Mouse (Mus musculus): ENCODE results near the gene Prrx2. TPM values are rescaled to one million over a fixed set of nuclear protein-coding genes. Genes with fewer than 3 reads are reported as not detected.

Gene Prrx2
- polyA plus RNA-seq, 1 experiment from 2014 or later, result 1.9 TPM

DNA sequence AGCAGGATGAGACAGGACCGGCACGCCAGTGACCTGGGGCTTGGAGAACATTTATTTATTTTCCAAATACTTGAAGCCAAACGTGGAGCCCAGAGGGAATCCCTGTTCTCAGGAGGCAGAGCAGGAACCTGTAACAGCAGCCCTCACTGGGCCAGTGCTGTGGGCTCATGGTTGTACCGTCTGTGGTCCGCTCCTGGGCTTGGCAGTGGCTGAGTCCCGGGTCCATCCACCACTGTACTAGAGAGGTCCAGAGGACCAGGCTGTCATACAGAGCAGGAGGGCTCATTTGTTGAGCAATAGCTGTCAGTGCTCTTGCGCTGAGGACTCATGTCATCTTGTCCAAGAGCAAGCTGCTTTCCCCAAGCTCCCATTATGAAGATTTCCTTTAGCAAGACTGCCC, 40.3 kb downstream of the Prrx2 start:
- no peaks in the 10 kb centered on the region for H3K36me3 ChIP-seq (ENCODE audit: control insufficient read depth, insufficient read depth, low read length)
- WGBS, result 68% methylated on average over 7 of the region's 7 CpGs
- H3K9me3 ChIP-seq (ENCODE audit: control insufficient read depth, low read length), result no peaks in the 10 kb centered on the region
- H3K4me1 ChIP-seq (ENCODE audit: control insufficient read depth, insufficient read depth, low read length), result no peaks in the 10 kb centered on the region
- no peak for ATAC-seq
- H3K27me3 ChIP-seq (replicated peaks; ENCODE audit: control insufficient read depth, insufficient read depth, low read length), result 0 out of 2 replicates have a peak, but pooled peaks cover 2% of the 10 kb centered on the region
- H3K4me3 ChIP-seq (ENCODE audit: low read length), result no peak overlapping the region
- H3K9ac ChIP-seq (ENCODE audit: low read depth, low read length), result no peak overlapping the region
- H3K4me2 ChIP-seq (ENCODE audit: low read depth, low read length), result no peak overlapping the region
- no peak overlapping the region for H3K27ac ChIP-seq (ENCODE audit: low read length)

DNA sequence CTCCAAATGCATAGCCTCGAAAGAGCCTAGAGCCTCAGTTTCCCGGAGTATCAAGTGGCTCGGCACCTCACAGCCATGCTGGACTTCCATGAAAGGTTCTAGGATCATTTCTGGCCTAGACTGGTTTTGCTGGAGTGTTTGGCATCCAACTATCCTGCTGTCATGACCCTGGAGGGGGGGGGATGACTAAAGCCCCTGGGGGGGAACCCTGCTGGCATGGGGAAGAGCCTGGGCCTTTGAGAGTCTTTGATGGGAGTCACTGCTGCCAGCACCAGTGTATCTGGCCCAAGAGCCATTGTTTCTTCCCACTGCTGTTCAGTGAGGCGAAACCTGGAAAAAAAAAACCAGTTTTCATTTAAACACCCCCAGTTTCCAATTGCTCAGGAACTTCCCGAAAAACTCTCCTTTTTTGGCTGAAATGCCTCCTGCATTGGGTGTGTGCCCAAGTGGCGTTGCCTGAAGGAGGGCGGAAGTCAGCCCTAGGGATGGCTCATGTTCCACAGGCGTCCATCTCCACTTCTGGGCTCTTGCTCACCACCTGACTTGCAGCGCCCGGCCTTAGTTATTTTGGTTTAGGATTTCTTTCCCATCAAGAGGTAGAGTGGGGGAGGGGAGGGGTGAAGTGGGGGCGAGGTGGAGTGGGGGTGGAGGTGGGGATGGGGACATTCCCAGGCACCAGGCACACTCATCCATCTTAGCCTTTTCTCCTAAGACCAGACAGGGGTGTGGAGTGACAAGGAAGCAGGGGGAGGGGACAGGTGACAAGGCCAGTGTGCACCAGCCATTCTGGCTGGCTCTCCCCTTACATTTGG, 41.1 kb downstream of the Prrx2 start:
- Histone ChIP-seq H3K27ac (ENCODE audit: low read length) (no peak overlapping the region), H3K4me2 (ENCODE audit: low read depth, low read length) (no peak overlapping the region), H3K36me3 (ENCODE audit: control insufficient read depth, insufficient read depth, low read length) (no peaks in the 10 kb centered on the region), H3K4me3 (ENCODE audit: low read length) (no peak overlapping the region), H3K9ac (ENCODE audit: low read depth, low read length) (no peak overlapping the region), H3K27me3 (replicated peaks; ENCODE audit: control insufficient read depth, insufficient read depth, low read length) (0 out of 2 replicates have a peak, but pooled peaks cover 2% of the 10 kb centered on the region), H3K4me1 (ENCODE audit: control insufficient read depth, insufficient read depth, low read length) (no peaks in the 10 kb centered on the region), H3K9me3 (ENCODE audit: control insufficient read depth, low read length) (no peaks in the 10 kb centered on the region)
- ATAC-seq, result no peak
- 58% methylated on average over 11 of the region's 11 CpGs for WGBS

- Histone ChIP-seq H3K9ac (ENCODE audit: low read depth, low read length) (no peak overlapping the region), H3K4me1 (ENCODE audit: control insufficient read depth, insufficient read depth, low read length) (no peaks in the 10 kb centered on the region), H3K27me3 (replicated peaks; ENCODE audit: control insufficient read depth, insufficient read depth, low read length) (0 out of 2 replicates have a peak, but pooled peaks cover 2% of the 10 kb centered on the region), H3K27ac (ENCODE audit: low read length) (no peak overlapping the region), H3K36me3 (ENCODE audit: control insufficient read depth, insufficient read depth, low read length) (no peaks in the 10 kb centered on the region), H3K4me3 (ENCODE audit: low read length) (no peak overlapping the region), H3K9me3 (ENCODE audit: control insufficient read depth, low read length) (no peaks in the 10 kb centered on the region), H3K4me2 (ENCODE audit: low read depth, low read length) (no peak overlapping the region)
- no peak for ATAC-seq
- WGBS, result 89% methylated on average over 15 of the region's 15 CpGs
Measured at GRCm38 (mm10) chr2:30879481-30879880, 44.7 kb downstream of the Prrx2 start.

DNA sequence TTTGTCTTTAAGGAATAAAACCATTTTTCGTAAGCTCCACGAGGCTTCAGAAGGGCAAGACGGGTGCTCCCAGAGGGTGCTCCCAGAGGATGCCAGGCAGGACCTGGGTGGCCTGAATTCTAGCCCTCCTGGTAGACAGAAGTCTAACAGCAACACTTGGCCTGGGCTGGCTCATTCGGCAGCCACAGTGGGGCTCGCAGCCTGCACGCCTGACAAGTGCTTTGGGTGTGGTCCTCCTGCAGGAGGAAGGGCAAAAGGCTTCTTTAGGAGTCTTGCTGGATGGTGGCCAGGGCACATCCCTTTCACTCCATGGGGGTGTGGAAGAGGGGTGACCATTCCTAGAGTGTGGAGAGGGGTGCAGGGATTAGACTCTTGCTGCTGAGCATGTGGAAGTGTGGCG, 46.4 kb downstream of the Prrx2 start:
- Histone ChIP-seq H3K4me3 (ENCODE audit: low read length) (no peak overlapping the region), H3K9me3 (ENCODE audit: control insufficient read depth, low read length) (peaks cover 2% of the 10 kb centered on the region; the same call in 1 of the 2 replicates), H3K36me3 (ENCODE audit: control insufficient read depth, insufficient read depth, low read length) (no peaks in the 10 kb centered on the region), H3K27me3 (replicated peaks; ENCODE audit: control insufficient read depth, insufficient read depth, low read length) (no peaks in the 10 kb centered on the region), H3K27ac (ENCODE audit: low read length) (no peak overlapping the region), H3K9ac (ENCODE audit: low read depth, low read length) (no peak overlapping the region), H3K4me1 (ENCODE audit: control insufficient read depth, insufficient read depth, low read length) (no peaks in the 10 kb centered on the region), H3K4me2 (ENCODE audit: low read depth, low read length) (no peak overlapping the region)
- 79% methylated on average over 7 of the region's 7 CpGs for WGBS
- ATAC-seq, result no peak

GRCm38 (mm10) chr2:30884852-30885373, 50.1 kb downstream of the Prrx2 start:
- H3K36me3 ChIP-seq (ENCODE audit: control insufficient read depth, insufficient read depth, low read length), result no peaks in the 10 kb centered on the region
- no peak overlapping the region for H3K4me3 ChIP-seq (ENCODE audit: low read length)
- 97% methylated on average over 4 of the region's 4 CpGs for WGBS
- no peaks in the 10 kb centered on the region for H3K27me3 ChIP-seq (replicated peaks; ENCODE audit: control insufficient read depth, insufficient read depth, low read length)
- H3K9me3 ChIP-seq (ENCODE audit: control insufficient read depth, low read length), result peaks cover 2% of the 10 kb centered on the region; the same call in 1 of the 2 replicates
- no peak overlapping the region for H3K27ac ChIP-seq (ENCODE audit: low read length)
- no peak overlapping the region for H3K9ac ChIP-seq (ENCODE audit: low read depth, low read length)
- no peak for ATAC-seq
- H3K4me2 ChIP-seq (ENCODE audit: low read depth, low read length), result no peak overlapping the region
- no peaks in the 10 kb centered on the region for H3K4me1 ChIP-seq (ENCODE audit: control insufficient read depth, insufficient read depth, low read length)

DNA sequence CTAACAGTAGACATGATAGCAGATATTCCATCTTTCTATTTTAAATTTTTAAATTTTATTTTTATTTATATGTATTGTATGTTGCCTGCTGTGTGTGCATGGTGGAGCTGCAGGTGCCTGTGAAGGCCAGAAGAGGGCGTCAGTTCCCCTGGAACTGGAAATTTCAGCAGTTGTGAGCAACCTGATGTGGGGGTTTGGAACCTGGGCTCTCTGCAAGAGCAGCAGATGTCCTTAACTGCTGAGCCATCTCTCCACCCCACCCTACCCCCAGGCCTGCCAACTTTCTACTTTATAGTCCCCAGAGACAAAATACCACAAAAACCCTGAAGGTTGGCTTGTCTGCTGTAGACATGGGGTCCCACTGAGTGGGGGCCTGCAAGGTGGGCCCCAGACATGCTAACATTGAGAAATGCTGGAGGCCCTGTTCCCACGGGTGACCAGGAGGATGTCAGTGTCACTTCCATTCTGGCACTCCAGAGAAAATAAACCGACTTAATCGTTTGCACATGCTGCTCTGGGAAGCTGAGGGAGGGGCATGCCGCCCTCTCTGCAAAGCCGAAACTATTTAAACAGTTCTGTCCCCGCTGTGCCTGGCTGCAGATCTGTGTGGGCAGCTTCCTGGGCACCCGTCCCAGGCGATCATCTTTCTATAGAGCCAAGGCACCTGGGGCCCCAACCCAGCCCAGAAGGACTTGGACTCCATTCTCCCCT, 50.8 kb downstream of the Prrx2 start:
- H3K9me3 ChIP-seq (ENCODE audit: control insufficient read depth, low read length), result peaks cover 2% of the 10 kb centered on the region; the same call in 1 of the 2 replicates
- H3K27me3 ChIP-seq (replicated peaks; ENCODE audit: control insufficient read depth, insufficient read depth, low read length), result no peaks in the 10 kb centered on the region
- no peak overlapping the region for H3K4me2 ChIP-seq (ENCODE audit: low read depth, low read length)
- no peaks in the 10 kb centered on the region for H3K36me3 ChIP-seq (ENCODE audit: control insufficient read depth, insufficient read depth, low read length)
- H3K9ac ChIP-seq (ENCODE audit: low read depth, low read length), result no peak overlapping the region
- H3K4me3 ChIP-seq (ENCODE audit: low read length), result no peak overlapping the region
- no peak overlapping the region for H3K27ac ChIP-seq (ENCODE audit: low read length)
- ATAC-seq, result no peak
- 33% methylated on average over 9 of the region's 9 CpGs for WGBS
- no peaks in the 10 kb centered on the region for H3K4me1 ChIP-seq (ENCODE audit: control insufficient read depth, insufficient read depth, low read length)

DNA sequence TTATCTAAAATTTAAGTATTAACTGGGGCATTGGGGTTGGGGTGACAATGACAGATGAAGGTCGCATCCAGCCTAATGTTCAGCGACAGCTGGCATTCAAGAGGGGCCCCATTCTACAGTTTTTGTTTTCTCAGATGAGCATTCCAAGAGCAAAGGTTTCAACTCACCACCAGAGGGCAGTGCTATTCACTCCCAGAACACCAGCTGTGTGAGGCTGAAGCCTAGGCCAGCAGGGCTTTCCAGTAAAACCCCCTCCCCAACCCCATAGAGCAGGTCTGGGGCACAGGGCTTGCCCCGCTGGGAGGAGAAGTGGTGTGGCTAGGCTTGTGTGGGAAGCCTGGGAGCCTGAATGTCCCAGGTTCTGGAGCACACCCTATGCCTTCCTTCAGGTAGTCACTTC, 56.2 kb downstream of the Prrx2 start:
- ATAC-seq, result no peak
- Histone ChIP-seq H3K9me3 (ENCODE audit: control insufficient read depth, low read length) (no peaks in the 10 kb centered on the region), H3K36me3 (ENCODE audit: control insufficient read depth, insufficient read depth, low read length) (no peaks in the 10 kb centered on the region), H3K27ac (ENCODE audit: low read length) (no peak overlapping the region), H3K27me3 (replicated peaks; ENCODE audit: control insufficient read depth, insufficient read depth, low read length) (no peaks in the 10 kb centered on the region), H3K4me1 (ENCODE audit: control insufficient read depth, insufficient read depth, low read length) (no peaks in the 10 kb centered on the region), H3K9ac (ENCODE audit: low read depth, low read length) (no peak overlapping the region), H3K4me2 (ENCODE audit: low read depth, low read length) (no peak overlapping the region), H3K4me3 (ENCODE audit: low read length) (no peak overlapping the region)
- 7% methylated on average over 3 of the region's 3 CpGs for WGBS

- no peaks in the 10 kb centered on the region for H3K36me3 ChIP-seq (ENCODE audit: control insufficient read depth, insufficient read depth, low read length)
- no peaks in the 10 kb centered on the region for H3K27me3 ChIP-seq (replicated peaks; ENCODE audit: control insufficient read depth, insufficient read depth, low read length)
- no peak overlapping the region for H3K9ac ChIP-seq (ENCODE audit: low read depth, low read length)
- no peak for ATAC-seq
- WGBS, result 21% methylated on average over 6 of the region's 6 CpGs
- no peak overlapping the region for H3K27ac ChIP-seq (ENCODE audit: low read length)
- H3K4me2 ChIP-seq (ENCODE audit: low read depth, low read length), result no peak overlapping the region
- no peaks in the 10 kb centered on the region for H3K4me1 ChIP-seq (ENCODE audit: control insufficient read depth, insufficient read depth, low read length)
- H3K9me3 ChIP-seq (ENCODE audit: control insufficient read depth, low read length), result no peaks in the 10 kb centered on the region
- H3K4me3 ChIP-seq (ENCODE audit: low read length), result no peak overlapping the region
Measured at GRCm38 (mm10) chr2:30893399-30893798, 58.6 kb downstream of the Prrx2 start.

- Histone ChIP-seq H3K4me3 (ENCODE audit: low read length) (no peak overlapping the region), H3K9me3 (ENCODE audit: control insufficient read depth, low read length) (no peaks in the 10 kb centered on the region), H3K9ac (ENCODE audit: low read depth, low read length) (no peak overlapping the region), H3K27me3 (replicated peaks; ENCODE audit: control insufficient read depth, insufficient read depth, low read length) (no peaks in the 10 kb centered on the region), H3K4me1 (ENCODE audit: control insufficient read depth, insufficient read depth, low read length) (no peaks in the 10 kb centered on the region), H3K4me2 (ENCODE audit: low read depth, low read length) (no peak overlapping the region), H3K36me3 (ENCODE audit: control insufficient read depth, insufficient read depth, low read length) (no peaks in the 10 kb centered on the region), H3K27ac (ENCODE audit: low read length) (no peak overlapping the region)
- WGBS, result 67% methylated on average over 7 of the region's 7 CpGs
- no peak for ATAC-seq
Measured at GRCm38 (mm10) chr2:30893946-30894345, 59.2 kb downstream of the Prrx2 start.

All from intestine, embryonic 16.5 days (tissue).